12 mouse cellular contexts compared by ENCODE assay signal in the genomic region with DNA sequence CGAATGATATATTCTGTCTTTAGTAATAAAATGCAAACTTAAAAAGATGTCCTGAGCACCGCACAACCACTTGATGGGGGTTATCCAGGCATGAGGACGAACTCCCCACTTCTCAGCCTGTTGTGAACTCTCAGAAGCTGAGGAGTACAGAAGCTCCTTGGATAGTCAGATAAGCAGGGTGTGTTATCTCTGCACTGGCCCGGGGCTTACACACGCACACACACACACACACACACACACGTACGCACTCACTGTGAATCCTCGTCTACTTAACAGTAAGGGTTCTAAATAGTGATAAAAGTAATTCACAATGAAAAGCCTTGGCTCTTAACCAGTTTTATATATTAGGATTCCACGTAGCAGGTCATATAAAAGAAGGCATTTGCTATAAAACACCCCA.
"Had no signal": no experiment of that assay in that cellular context is flagged by ENCODE, and none has a peak within 500 bp of the region (broad histone marks: within the 10 kb centered on the region; RNA-seq: fewer than 3 reads in every experiment).

No protein-coding gene starts in this region.

- H3K4me3 ChIP-seq: limb, embryonic 13.5 days; midbrain, embryonic 13.5 days; stomach, embryonic 15.5 days had no signal

- H3K9ac ChIP-seq: limb, embryonic 13.5 days; midbrain, embryonic 13.5 days; stomach, embryonic 15.5 days had no signal

- DNase-seq: layer of hippocampus, adult 9-11 months; left cerebral cortex, postnatal 4 days; lung, adult 2 months; right cerebral cortex, postnatal 14 days; thymus, adult 2 months; thymus, postnatal 25 days had no signal

- ATAC-seq: intestine, embryonic 16.5 days; lung, postnatal 0 days; midbrain, embryonic 13.5 days had no signal

- H3K4me2 ChIP-seq: limb, embryonic 13.5 days; midbrain, embryonic 13.5 days; stomach, embryonic 15.5 days had no signal

- H3K27me3 ChIP-seq: limb, embryonic 13.5 days; midbrain, embryonic 13.5 days; stomach, embryonic 15.5 days had no signal

- H3K4me1 ChIP-seq: limb, embryonic 13.5 days; stomach, embryonic 15.5 days had no signal

- H3K27ac ChIP-seq: limb, embryonic 13.5 days; macrophage; midbrain, embryonic 13.5 days; stomach, embryonic 15.5 days had no signal

- H3K9me3 ChIP-seq: limb, embryonic 13.5 days; midbrain, embryonic 13.5 days; stomach, embryonic 15.5 days had no signal
